Mouse (Mus musculus): Measurements from ENCODE around the gene Foxn3. TPM values are rescaled to one million over a fixed set of nuclear protein-coding genes. Genes with fewer than 3 reads are reported as not detected.
A peak's percentile ranks its signal among the peaks of the same experiment; 100 is the strongest.

Gene Foxn3
- polyA plus RNA-seq (2016; fragmentation: Nextera tagmentation; extraction: Ambion mirVana) = 88.9 and 93.3 TPM in 2 replicates

- Histone ChIP-seq H3K9me3 (no peaks in the 10 kb centered on the region), H3K27me3 (replicated peaks) (no peaks in the 10 kb centered on the region), H3K27ac (peak within 1 kb of the TSS; percentile 87), H3K4me3 (peak within 1 kb of the TSS; percentile 79), H3K36me3 (no peaks in the 10 kb centered on the region), H3K9ac (peak within 1 kb of the TSS; percentile 84), H3K4me1 (peaks cover 15% of the 10 kb centered on the region), H3K4me2 (replicated peaks) (peak within 1 kb of the TSS; percentile 73)
- peak; percentile 94 for ATAC-seq (ENCODE audit: low FRiP score, low read depth)
- WGBS = under 1% methylated on average over 66 of the region's 66 CpGs
Measured at GRCm38 (mm10) chr12:99563219-99564059, at the start of gene Foxn3. Foxn3 (minus strand) TSS chr12:99563582.

- Histone ChIP-seq H3K27me3 (replicated peaks) (no peaks in the 10 kb centered on the region), H3K4me1 (no peaks in the 10 kb centered on the region), H3K9ac (no peak overlapping the region), H3K36me3 (no peaks in the 10 kb centered on the region), H3K4me3 (no peak overlapping the region), H3K9me3 (no peaks in the 10 kb centered on the region), H3K4me2 (replicated peaks) (no peak overlapping the region), H3K27ac (no peak overlapping the region)
- WGBS = 47% methylated on average over 9 of the region's 9 CpGs
- ATAC-seq (ENCODE audit: low FRiP score, low read depth) = no peak
Measured at GRCm38 (mm10) chr12:99612181-99612871, 48.9 kb upstream of the Foxn3 start.

- no peaks in the 10 kb centered on the region for H3K9me3 ChIP-seq
- WGBS = 90% methylated on average over 7 of the region's 7 CpGs
- no peak for ATAC-seq (ENCODE audit: low FRiP score, low read depth)
Measured at GRCm38 (mm10) chr12:99610868-99611267, 47.5 kb upstream of the Foxn3 start.

GRCm38 (mm10) chr12:99610069-99610815 is 46.9 kb upstream of the Foxn3 start:
- no peak overlapping the region for H3K9ac ChIP-seq
- no peaks in the 10 kb centered on the region for H3K9me3 ChIP-seq
- no peak overlapping the region for H3K27ac ChIP-seq
- 91% methylated on average over 16 of the region's 16 CpGs for WGBS
- H3K27me3 ChIP-seq (replicated peaks) = no peaks in the 10 kb centered on the region
- no peak overlapping the region for H3K4me3 ChIP-seq
- no peaks in the 10 kb centered on the region for H3K36me3 ChIP-seq
- H3K4me2 ChIP-seq (replicated peaks) = no peak overlapping the region
- no peaks in the 10 kb centered on the region for H3K4me1 ChIP-seq
- ATAC-seq (ENCODE audit: low FRiP score, low read depth) = no peak

More at GRCm38 (mm10) chr12:99610868-99611267, 47.5 kb upstream of the Foxn3 start:
- Histone ChIP-seq H3K4me2 (replicated peaks) (no peak overlapping the region), H3K36me3 (no peaks in the 10 kb centered on the region), H3K4me3 (no peak overlapping the region), H3K27ac (no peak overlapping the region), H3K9ac (no peak overlapping the region), H3K4me1 (no peaks in the 10 kb centered on the region), H3K27me3 (replicated peaks) (no peaks in the 10 kb centered on the region)

- Histone ChIP-seq H3K4me2 (replicated peaks) (no peak overlapping the region), H3K4me3 (no peak overlapping the region), H3K9ac (no peak overlapping the region), H3K27ac (no peak overlapping the region), H3K4me1 (no peaks in the 10 kb centered on the region), H3K36me3 (no peaks in the 10 kb centered on the region), H3K9me3 (no peaks in the 10 kb centered on the region), H3K27me3 (replicated peaks) (no peaks in the 10 kb centered on the region)
- no peak for ATAC-seq (ENCODE audit: low FRiP score, low read depth)
- WGBS = 84% methylated on average over 5 of the region's 5 CpGs
Measured at GRCm38 (mm10) chr12:99609643-99610042, 46.3 kb upstream of the Foxn3 start.

GRCm38 (mm10) chr12:99608279-99608955 is 45.0 kb upstream of the Foxn3 start:
- Histone ChIP-seq H3K9me3 (no peaks in the 10 kb centered on the region), H3K27ac (no peak overlapping the region), H3K36me3 (no peaks in the 10 kb centered on the region), H3K4me1 (no peaks in the 10 kb centered on the region), H3K9ac (no peak overlapping the region), H3K27me3 (replicated peaks) (no peaks in the 10 kb centered on the region), H3K4me2 (replicated peaks) (no peak overlapping the region), H3K4me3 (no peak overlapping the region)
- ATAC-seq (ENCODE audit: low FRiP score, low read depth) = no peak
- WGBS = 80% methylated on average over 10 of the region's 10 CpGs

GRCm38 (mm10) chr12:99603381-99603780 is 40.0 kb upstream of the Foxn3 start:
- no peaks in the 10 kb centered on the region for H3K27me3 ChIP-seq (replicated peaks)
- H3K27ac ChIP-seq = no peak overlapping the region
- 88% methylated on average over 2 of the region's 2 CpGs for WGBS
- no peak overlapping the region for H3K4me3 ChIP-seq
- H3K9me3 ChIP-seq = no peaks in the 10 kb centered on the region
- no peaks in the 10 kb centered on the region for H3K36me3 ChIP-seq
- no peaks in the 10 kb centered on the region for H3K4me1 ChIP-seq
- H3K4me2 ChIP-seq (replicated peaks) = no peak overlapping the region
- ATAC-seq (ENCODE audit: low FRiP score, low read depth) = no peak
- H3K9ac ChIP-seq = no peak overlapping the region

GRCm38 (mm10) chr12:99601841-99602240 is 38.5 kb upstream of the Foxn3 start:
- no peak overlapping the region for H3K27ac ChIP-seq
- ATAC-seq (ENCODE audit: low FRiP score, low read depth) = no peak
- H3K9me3 ChIP-seq = no peaks in the 10 kb centered on the region
- no peak overlapping the region for H3K9ac ChIP-seq
- WGBS = 97% methylated on average over 3 of the region's 3 CpGs
- H3K27me3 ChIP-seq (replicated peaks) = no peaks in the 10 kb centered on the region
- no peak overlapping the region for H3K4me3 ChIP-seq
- H3K36me3 ChIP-seq = no peaks in the 10 kb centered on the region
- no peak overlapping the region for H3K4me2 ChIP-seq (replicated peaks)
- H3K4me1 ChIP-seq = no peaks in the 10 kb centered on the region

- H3K4me1 ChIP-seq = no peaks in the 10 kb centered on the region
- H3K27me3 ChIP-seq (replicated peaks) = no peaks in the 10 kb centered on the region
- no peak overlapping the region for H3K4me2 ChIP-seq (replicated peaks)
- no peak overlapping the region for H3K27ac ChIP-seq
- no peaks in the 10 kb centered on the region for H3K9me3 ChIP-seq
- no peaks in the 10 kb centered on the region for H3K36me3 ChIP-seq
- no peak overlapping the region for H3K9ac ChIP-seq
- no peak for ATAC-seq (ENCODE audit: low FRiP score, low read depth)
- H3K4me3 ChIP-seq = no peak overlapping the region
- WGBS = 66% methylated on average over 8 of the region's 8 CpGs
Measured at GRCm38 (mm10) chr12:99601392-99601791, 38.0 kb upstream of the Foxn3 start.

- H3K36me3 ChIP-seq = no peaks in the 10 kb centered on the region
- ATAC-seq (ENCODE audit: low FRiP score, low read depth) = no peak
- WGBS = 75% methylated on average over 7 of the region's 7 CpGs
- no peak overlapping the region for H3K4me3 ChIP-seq
- no peak overlapping the region for H3K27ac ChIP-seq
- no peak overlapping the region for H3K4me2 ChIP-seq (replicated peaks)
- no peak overlapping the region for H3K9ac ChIP-seq
- no peaks in the 10 kb centered on the region for H3K9me3 ChIP-seq
- H3K27me3 ChIP-seq (replicated peaks) = no peaks in the 10 kb centered on the region
- H3K4me1 ChIP-seq = no peaks in the 10 kb centered on the region
Measured at GRCm38 (mm10) chr12:99599606-99600005, 36.2 kb upstream of the Foxn3 start.

GRCm38 (mm10) chr12:99596397-99596796 is 33.0 kb upstream of the Foxn3 start:
- WGBS = 93% methylated on average over 2 of the region's 2 CpGs
- no peaks in the 10 kb centered on the region for H3K9me3 ChIP-seq

GRCm38 (mm10) chr12:99587338-99587737 is 24.0 kb upstream of the Foxn3 start:
- 82% methylated on average over 3 of the region's 3 CpGs for WGBS
- Histone ChIP-seq H3K9ac (no peak overlapping the region), H3K4me2 (replicated peaks) (no peak overlapping the region), H3K4me3 (no peak overlapping the region), H3K4me1 (no peaks in the 10 kb centered on the region), H3K36me3 (no peaks in the 10 kb centered on the region), H3K27ac (no peak overlapping the region), H3K9me3 (no peaks in the 10 kb centered on the region), H3K27me3 (replicated peaks) (no peaks in the 10 kb centered on the region)
- no peak for ATAC-seq (ENCODE audit: low FRiP score, low read depth)

More at GRCm38 (mm10) chr12:99596397-99596796, 33.0 kb upstream of the Foxn3 start:
- Histone ChIP-seq H3K4me1 (no peaks in the 10 kb centered on the region), H3K9ac (no peak overlapping the region), H3K4me2 (replicated peaks) (no peak overlapping the region), H3K27ac (no peak overlapping the region), H3K27me3 (replicated peaks) (no peaks in the 10 kb centered on the region), H3K4me3 (no peak overlapping the region), H3K36me3 (no peaks in the 10 kb centered on the region)
- ATAC-seq (ENCODE audit: low FRiP score, low read depth) = no peak
